ENCODE assay signal across 10 mouse cellular contexts in the genomic region with DNA sequence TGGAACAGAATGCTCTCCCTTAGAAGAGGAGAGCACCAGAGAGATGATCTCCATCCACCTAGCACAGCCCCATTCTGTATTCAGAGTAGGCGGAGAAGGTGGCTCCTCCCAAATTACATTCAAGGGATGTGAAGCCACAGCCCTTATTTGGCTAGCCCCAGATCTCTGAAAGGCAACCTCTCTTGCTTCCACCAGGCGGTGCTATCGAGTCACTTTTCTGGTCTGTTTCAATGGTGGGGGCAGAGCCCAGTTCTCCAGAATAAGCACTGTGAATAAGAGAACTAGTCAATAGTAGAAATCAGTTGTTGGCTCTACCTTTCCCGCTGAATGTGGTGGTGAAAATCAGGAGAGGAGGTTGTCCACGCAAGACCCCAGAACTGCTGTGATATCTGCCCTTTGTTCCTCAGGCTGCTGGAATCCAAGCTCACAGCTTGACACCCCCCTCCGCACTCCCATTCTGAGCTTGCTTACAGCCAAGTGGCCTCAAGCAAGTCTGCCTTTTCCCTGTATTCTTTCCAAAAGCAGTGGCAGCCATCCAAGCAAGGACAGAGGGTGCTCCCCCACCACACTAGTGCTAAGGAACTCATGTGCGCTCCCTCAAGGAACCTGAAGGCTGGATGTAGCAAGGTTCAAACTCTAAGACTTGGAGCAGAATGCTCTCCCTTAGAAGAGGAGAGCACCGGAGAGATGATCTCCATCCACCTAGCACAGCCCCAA. TPM values are rescaled to one million over a fixed set of nuclear protein-coding genes. Genes with fewer than 3 reads are reported as not detected.
A peak's percentile ranks its signal among the peaks of the same experiment; 100 is the strongest.
DNase-seq lines count a peak whose midpoint lies in the region; ATAC-seq and TF ChIP-seq lines count a peak whose summit lies in the region.
"Had no signal": no experiment of that assay in that cellular context is flagged by ENCODE, and none has a peak within 500 bp of the region (broad histone marks: within the 10 kb centered on the region; RNA-seq: fewer than 3 reads in every experiment).

No protein-coding gene starts in this region.

- no peaks in the 10 kb centered on the region for H3K27me3 ChIP-seq in forebrain, embryonic 10.5 days (ENCODE audit: poor library complexity, severe bottlenecking)
- no peaks in the 10 kb centered on the region for H3K27me3 ChIP-seq in forebrain, embryonic 16.5 days (replicated peaks; ENCODE audit: control insufficient read depth, insufficient read depth, low read length)
- no peaks in the 10 kb centered on the region for H3K27me3 ChIP-seq in neural tube, embryonic 11.5 days (ENCODE audit: control insufficient read depth, insufficient read depth, low read length)
- H3K27me3 ChIP-seq: neural tube, embryonic 12.5 days had no signal

- H3K4me1 ChIP-seq in forebrain, embryonic 10.5 days, result no peaks in the 10 kb centered on the region
- H3K4me1 ChIP-seq in forebrain, embryonic 16.5 days (replicated peaks; ENCODE audit: control insufficient read depth, insufficient read depth, low read length), result no peaks in the 10 kb centered on the region
- no peaks in the 10 kb centered on the region for H3K4me1 ChIP-seq in neural tube, embryonic 11.5 days (ENCODE audit: control insufficient read depth, insufficient read depth, low read length)
- H3K4me1 ChIP-seq: neural tube, embryonic 12.5 days had no signal

- H3K36me3 ChIP-seq in forebrain, embryonic 10.5 days (replicated peaks), result no peaks in the 10 kb centered on the region
- H3K36me3 ChIP-seq in forebrain, embryonic 16.5 days (ENCODE audit: control insufficient read depth, insufficient read depth), result no peaks in the 10 kb centered on the region
- H3K36me3 ChIP-seq in neural tube, embryonic 11.5 days (ENCODE audit: control insufficient read depth, insufficient read depth, low read length), result no peaks in the 10 kb centered on the region
- H3K36me3 ChIP-seq: neural tube, embryonic 12.5 days had no signal

- no peaks in the 10 kb centered on the region for H3K9me3 ChIP-seq in forebrain, embryonic 10.5 days
- no peaks in the 10 kb centered on the region for H3K9me3 ChIP-seq in forebrain, embryonic 16.5 days (ENCODE audit: control insufficient read depth, low read length)
- H3K9me3 ChIP-seq in neural tube, embryonic 11.5 days (ENCODE audit: control insufficient read depth, low read length), result no peaks in the 10 kb centered on the region
- H3K9me3 ChIP-seq: neural tube, embryonic 12.5 days had no signal

- H3K27ac ChIP-seq in forebrain, embryonic 10.5 days, result no peak overlapping the region
- H3K27ac ChIP-seq in forebrain, embryonic 16.5 days (ENCODE audit: low read length), result no peak overlapping the region
- no peak overlapping the region for H3K27ac ChIP-seq in layer of hippocampus, adult 2 months
- H3K27ac ChIP-seq in neural tube, embryonic 11.5 days (ENCODE audit: low read depth, low read length), result no peak overlapping the region
- H3K27ac ChIP-seq: neural tube, embryonic 12.5 days had no signal

- intact Hi-C loops in left cerebral cortex, postnatal 14 days (cut with DNase I), result no loop called here

- peak; percentile 20 for DNase-seq in forebrain, embryonic 10.5 days (ENCODE audit: extremely low spot score, low spot score)
- peak; percentile 38 to 44 for DNase-seq in left cerebral cortex, postnatal 14 days (ENCODE audit: low spot score in 2 of 2)
- DNase-seq in left cerebral cortex, adult 11 months (ENCODE audit: low spot score), result no peak
- peak; percentile 95 for DNase-seq in adipocyte (ENCODE audit: low spot score)
- DNase-seq in layer of hippocampus, adult 2 months (ENCODE audit: low spot score in 2 of 2), result peak; percentile 15 to 62
- peak; percentile 24 for DNase-seq in neural tube, embryonic 11.5 days (ENCODE audit: low spot score)
- no peak for DNase-seq in urinary bladder, adult 2 months (ENCODE audit: low spot score)

- 49% methylated on average over 8 of the region's 8 CpGs for WGBS in forebrain, embryonic 10.5 days
- WGBS in forebrain, embryonic 16.5 days, result 43% methylated on average over 8 of the region's 8 CpGs
- 48% methylated on average over 8 of the region's 8 CpGs for WGBS in neural tube, embryonic 11.5 days

- no peak overlapping the region for H3K9ac ChIP-seq in forebrain, embryonic 16.5 days (replicated peaks; ENCODE audit: low read depth, low read length)
- no peak overlapping the region for H3K9ac ChIP-seq in neural tube, embryonic 11.5 days (ENCODE audit: low read length)
- H3K9ac ChIP-seq: neural tube, embryonic 12.5 days had no signal

- no peak overlapping the region for H3K4me3 ChIP-seq in forebrain, embryonic 10.5 days
- no peak overlapping the region for H3K4me3 ChIP-seq in forebrain, embryonic 16.5 days (replicated peaks; ENCODE audit: low read length)
- H3K4me3 ChIP-seq in layer of hippocampus, adult 2 months, result no peak overlapping the region
- H3K4me3 ChIP-seq in neural tube, embryonic 11.5 days (ENCODE audit: low read depth, low read length), result no peak overlapping the region
- H3K4me3 ChIP-seq: neural tube, embryonic 12.5 days had no signal

- ATAC-seq in forebrain, embryonic 16.5 days, result no peak
- ATAC-seq in neural tube, embryonic 11.5 days (ENCODE audit: insufficient read depth, low FRiP score, low TSS enrichment), result no peak

- peak; percentile 80 for TF ChIP-seq CTCF in layer of hippocampus, adult 2 months (conservative IDR thresholded peaks at IDR 0.05)

- H3K4me2 ChIP-seq in forebrain, embryonic 16.5 days (ENCODE audit: low read length), result no peak overlapping the region
- H3K4me2 ChIP-seq in neural tube, embryonic 11.5 days (ENCODE audit: low read depth), result no peak overlapping the region
- H3K4me2 ChIP-seq: neural tube, embryonic 12.5 days had no signal

RNA-seq across cellular contexts. Expression of gene Krt14, which starts 7.1 kb away (rescaled TPM):
- 1.9 and 2.0 TPM in 2 replicates for polyA plus RNA-seq in forebrain, embryonic 10.5 days (2016; fragmentation: Nextera tagmentation; extraction: Ambion mirVana)
- polyA plus RNA-seq in forebrain, embryonic 16.5 days (2015; fragmentation: Nextera tagmentation; extraction: Ambion mirVana), result 0.38 and 1.6 TPM in 2 replicates
- not detected for total RNA-seq in left cerebral cortex, postnatal 14 days (2021)
- not detected for total RNA-seq in layer of hippocampus, adult 2 months (2021)
- 7.7 and 7.9 TPM in 2 replicates for polyA plus RNA-seq in neural tube, embryonic 11.5 days (2014; fragmentation: Nextera tagmentation; extraction: Ambion mirVana)
- 0.91 and 1.7 TPM in 2 replicates for polyA plus RNA-seq in urinary bladder, adult 2 months (2012; rRNA removed)

RNA-seq across cellular contexts. Expression of gene Krt9, which starts 7.2 kb away (rescaled TPM):
- not detected in 2 replicates for polyA plus RNA-seq in forebrain, embryonic 10.5 days (2016; fragmentation: Nextera tagmentation; extraction: Ambion mirVana)
- polyA plus RNA-seq in forebrain, embryonic 16.5 days (2015; fragmentation: Nextera tagmentation; extraction: Ambion mirVana), result not detected in 2 replicates
- 1 to 10 TPM; 2.6 to 2.7 TPM for total RNA-seq in left cerebral cortex, postnatal 14 days (2021)
- total RNA-seq in layer of hippocampus, adult 2 months (2021), result 1 to 10 TPM; 3.6 to 3.7 TPM
- polyA plus RNA-seq in neural tube, embryonic 11.5 days (2014; fragmentation: Nextera tagmentation; extraction: Ambion mirVana), result not detected in 2 replicates
- polyA plus RNA-seq in urinary bladder, adult 2 months (2012; rRNA removed), result not detected in 2 replicates
- polyA plus RNA-seq: heart, embryonic 14.5 days had no signal

RNA-seq across cellular contexts. Expression of gene Krt16, which starts 48.4 kb away (rescaled TPM):
- not detected in 2 replicates for polyA plus RNA-seq in forebrain, embryonic 10.5 days (2016; fragmentation: Nextera tagmentation; extraction: Ambion mirVana)
- polyA plus RNA-seq in forebrain, embryonic 16.5 days (2015; fragmentation: Nextera tagmentation; extraction: Ambion mirVana), result not detected in 2 replicates
- not detected for total RNA-seq in left cerebral cortex, postnatal 14 days (2021)
- not detected for total RNA-seq in layer of hippocampus, adult 2 months (2021)
- polyA plus RNA-seq in neural tube, embryonic 11.5 days (2014; fragmentation: Nextera tagmentation; extraction: Ambion mirVana), result not detected in 2 replicates
- not detected in 2 replicates for polyA plus RNA-seq in urinary bladder, adult 2 months (2012; rRNA removed)
- polyA plus RNA-seq: heart, embryonic 14.5 days; neural tube, embryonic 12.5 days had no signal

RNA-seq across cellular contexts. Expression of gene Krt19, which starts 51.8 kb away (rescaled TPM):
- polyA plus RNA-seq in forebrain, embryonic 10.5 days (2016; fragmentation: Nextera tagmentation; extraction: Ambion mirVana), result 5.3 and 5.4 TPM in 2 replicates
- polyA plus RNA-seq in forebrain, embryonic 16.5 days (2015; fragmentation: Nextera tagmentation; extraction: Ambion mirVana), result 0.30 and 2.3 TPM in 2 replicates
- under 1 TPM in 1 of 2 experiments, not detected in 1; 0.63 TPM for total RNA-seq in left cerebral cortex, postnatal 14 days (2021)
- not detected for total RNA-seq in layer of hippocampus, adult 2 months (2021)
- polyA plus RNA-seq in neural tube, embryonic 11.5 days (2014; fragmentation: Nextera tagmentation; extraction: Ambion mirVana), result 6.4 and 6.6 TPM in 2 replicates
- 814 and 933 TPM in 2 replicates for polyA plus RNA-seq in urinary bladder, adult 2 months (2012; rRNA removed)

Comparison
In these comparisons a context has a peak if more than half of its experiments do, and no peak if none do; other contexts are left out.
1. DNase-seq: peak in forebrain, embryonic 10.5 days (single experiment), left cerebral cortex, postnatal 14 days (2 of 2), adipocyte (single experiment), layer of hippocampus, adult 2 months (2 of 2) and neural tube, embryonic 11.5 days (single experiment); none in left cerebral cortex, adult 11 months (single experiment) and urinary bladder, adult 2 months (single experiment).